Mouse (Mus musculus) small intestine, adult 2 months (tissue): ENCODE results near the gene Lamb3. TPM values are rescaled to one million over a fixed set of nuclear protein-coding genes. Genes with fewer than 3 reads are reported as not detected.

Source experiments
- H3K27ac ChIP-seq: fragments of 200-500 bp; 2 replicates; pipeline ENCODE4 v1.5.1; 2012; ENCODE audit warnings: low read depth, low read length, control low read depth, inconsistent platforms; ENCODE audit not compliant: insufficient read depth
- H3K27me3 ChIP-seq: fragments of 200-500 bp; 2 replicates; pipeline ENCODE4 v1.6.1; 2012; ENCODE audit warnings: mild to moderate bottlenecking, moderate library complexity, low read length, inconsistent platforms; ENCODE audit not compliant: control insufficient read depth, insufficient read depth
- H3K36me3 ChIP-seq: fragments of 200-500 bp; 2 replicates; pipeline ENCODE4 v1.6.1; 2012; ENCODE audit warnings: mild to moderate bottlenecking, low read length, control low read depth, inconsistent platforms; ENCODE audit not compliant: control insufficient read depth, insufficient read depth
- H3K4me1 ChIP-seq: fragments of 200-500 bp; 2 replicates; pipeline ENCODE4 v1.6.1; 2012; ENCODE audit warnings: low read length, inconsistent platforms, mixed read lengths; ENCODE audit not compliant: control insufficient read depth, insufficient read depth, insufficient read length
- H3K4me3 ChIP-seq: fragments of 200-500 bp; 2 replicates; pipeline ENCODE4 v1.5.1; 2012; ENCODE audit warnings: low read depth, mild to moderate bottlenecking, control low read depth, inconsistent platforms, low read length, moderate library complexity
- CTCF ChIP-seq: fragments of 200-500 bp; IDR thresholded peaks from 2 replicates; pipeline ENCODE4 v1.5.1; 2012; ENCODE audit warnings: low read depth, mild to moderate bottlenecking, control low read depth, inconsistent platforms, low read length, moderate library complexity, mixed read lengths; ENCODE audit not compliant: insufficient replicate concordance, insufficient read length; ENCODE audit errors: extremely low read depth
- POLR2A ChIP-seq: fragments of 200-500 bp; IDR thresholded peaks from 2 replicates; pipeline ENCODE4 v1.6.1; 2012; ENCODE audit warnings: low read depth, mild to moderate bottlenecking, control low read depth, inconsistent platforms, low read length, moderate library complexity
- WGBS: fragments of 180-500 bp; shearing (Covaris S2); methylation state at CpG from one replicate; pipeline ENCODE4 v1.1.7; 2018; 5-methylcytosine and 5-hydroxymethylcytosine counted together
- polyA plus RNA-seq: library from polyadenylated mRNA; depleted of rRNA; stranded (reverse); fragments of >200 nt; gene quantifications from 2 replicates; pipeline ENCODE4 v1.2.3, GENCODE M21; 2012; rRNA removed

Gene Lamb3
- 13.9 and 21.7 TPM in 2 replicates for polyA plus RNA-seq

DNA sequence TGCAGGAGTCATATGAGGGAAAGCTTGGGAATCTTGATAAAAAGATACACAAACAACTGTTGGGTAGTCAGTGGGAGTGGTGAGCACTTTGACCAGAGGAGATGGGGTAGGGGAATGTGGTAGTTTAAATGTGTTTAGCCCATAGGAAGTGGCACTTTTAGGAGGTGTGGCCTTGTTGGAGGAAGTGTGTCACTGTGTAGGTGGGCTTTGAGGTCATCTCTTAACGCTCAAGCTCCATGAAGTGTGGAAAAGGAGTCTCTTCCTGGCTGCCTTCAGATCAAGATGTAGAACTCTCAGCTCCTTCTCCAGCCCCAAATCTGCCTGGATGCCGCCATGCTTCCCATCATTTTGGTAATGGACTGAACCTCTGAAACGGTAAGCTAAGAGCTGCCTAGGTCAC lies at the start of gene Lamb3:
Lamb3 (plus strand) TSS at position 197 of the 400 bp plus-strand sequence.
- Histone ChIP-seq H3K27me3 (no peaks in the 10 kb centered on the region), H3K4me3 (no peak within 1 kb of the TSS), H3K4me1 (peaks cover 3% of the 10 kb centered on the region; the same call in 1 of the 2 replicates), H3K36me3 (no peaks in the 10 kb centered on the region), H3K27ac (no peak within 1 kb of the TSS; the same call in 1 of the 2 replicates)
- TF ChIP-seq CTCF (no peak), POLR2A (no peak)
- WGBS: 78% methylated on average over 3 of the region's 3 CpGs

DNA sequence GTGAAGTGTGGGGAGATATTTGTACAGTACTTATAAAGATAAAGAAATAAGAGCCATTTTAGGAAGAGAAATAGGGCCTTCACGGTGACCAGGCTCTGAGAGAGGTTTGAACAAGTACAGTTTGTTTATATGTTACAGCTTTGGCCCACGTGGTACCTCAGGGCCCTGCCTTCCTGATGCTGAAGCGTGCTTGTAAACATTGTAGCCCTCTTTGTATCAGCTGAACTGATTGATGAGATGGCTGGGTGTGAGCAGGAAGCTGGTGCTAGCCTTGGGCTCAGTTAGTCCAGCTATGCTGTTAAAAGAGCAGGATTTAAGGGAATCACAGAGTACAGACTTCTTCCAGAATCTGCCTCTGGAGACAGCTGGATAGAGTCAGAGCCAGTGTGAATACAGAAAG lies 48.3 kb upstream of the Lamb3 start:
- peak overlapping the region; percentile 48 for H3K27ac ChIP-seq
- WGBS: 10% methylated on average over 3 of the region's 3 CpGs
- TF ChIP-seq POLR2A: no peak
- no peak for TF ChIP-seq CTCF
- H3K27me3 ChIP-seq: no peaks in the 10 kb centered on the region
- no peak overlapping the region for H3K4me3 ChIP-seq
- H3K36me3 ChIP-seq: peaks cover 25% of the 10 kb centered on the region
- peaks cover 26% of the 10 kb centered on the region for H3K4me1 ChIP-seq

DNA sequence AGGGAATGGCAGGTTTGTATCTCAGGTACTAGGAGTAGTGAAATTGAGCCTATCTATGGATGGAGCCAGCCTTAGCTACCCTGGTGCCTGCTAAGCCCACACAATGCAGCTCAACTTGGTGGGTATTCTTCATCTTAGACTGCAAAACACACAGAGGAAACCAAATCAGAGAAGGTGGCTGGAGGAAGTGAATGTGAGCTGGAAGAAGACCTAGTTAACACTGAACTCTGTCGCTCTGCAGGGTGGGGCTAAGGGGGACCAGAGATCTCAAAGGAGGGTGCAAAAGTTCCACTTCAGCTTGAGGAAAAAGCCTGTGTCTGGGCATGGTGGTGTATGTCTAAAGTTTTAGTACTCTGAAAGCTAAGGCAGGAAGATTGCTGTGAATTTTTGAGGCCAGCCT lies 47.9 kb upstream of the Lamb3 start:
- H3K27ac ChIP-seq: peak overlapping the region; percentile 48
- H3K4me3 ChIP-seq: no peak overlapping the region
- H3K36me3 ChIP-seq: peaks cover 25% of the 10 kb centered on the region
- TF ChIP-seq CTCF (no peak), POLR2A (no peak)
- WGBS: 18% methylated on average over 1 of the region's 1 CpGs
- H3K4me1 ChIP-seq: peaks cover 26% of the 10 kb centered on the region
- H3K27me3 ChIP-seq: no peaks in the 10 kb centered on the region

DNA sequence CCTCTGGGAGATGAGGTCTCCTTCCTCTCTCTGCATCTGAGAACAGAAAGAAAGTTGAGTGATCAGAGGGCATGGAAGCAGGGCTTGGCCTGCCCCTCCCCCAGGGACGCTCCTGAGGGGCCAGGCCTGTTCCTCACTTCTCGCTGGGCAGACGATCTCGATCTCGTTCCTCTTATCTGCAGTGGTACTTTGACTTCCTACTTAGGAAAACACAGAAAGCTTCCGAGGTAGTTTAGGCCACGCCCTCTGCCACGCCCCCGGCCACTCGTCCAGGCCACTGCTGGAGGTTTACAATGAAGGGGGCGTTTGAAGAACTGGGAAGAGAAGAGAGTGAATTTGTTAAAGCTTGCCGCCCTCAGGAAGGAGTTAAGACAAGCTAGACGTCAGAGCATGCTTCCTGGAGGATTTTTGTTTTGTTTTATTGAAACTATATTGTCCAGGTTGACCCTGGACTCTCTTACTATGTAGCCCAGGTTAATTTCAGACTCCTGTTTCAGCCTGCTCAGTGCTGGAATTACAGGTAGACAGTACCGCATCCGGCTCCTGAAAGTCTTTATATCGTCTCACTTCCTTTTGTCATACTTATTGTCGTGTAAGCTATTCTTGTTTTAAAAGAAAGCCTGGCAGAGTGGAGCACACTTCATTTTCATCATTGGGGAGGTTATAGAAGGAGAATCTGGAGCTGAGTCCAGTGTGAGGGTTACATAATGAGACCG lies 47.0 kb upstream of the Lamb3 start:
- H3K27ac ChIP-seq: peak overlapping the region; percentile 48
- TF ChIP-seq POLR2A (no peak), CTCF (no peak)
- peak overlapping the region; percentile 33 for H3K4me3 ChIP-seq
- H3K27me3 ChIP-seq: no peaks in the 10 kb centered on the region
- whole genome bisulfite sequencing: 18% methylated on average over 18 of the region's 18 CpGs
- peaks cover 25% of the 10 kb centered on the region for H3K36me3 ChIP-seq
- peaks cover 24% of the 10 kb centered on the region for H3K4me1 ChIP-seq

DNA sequence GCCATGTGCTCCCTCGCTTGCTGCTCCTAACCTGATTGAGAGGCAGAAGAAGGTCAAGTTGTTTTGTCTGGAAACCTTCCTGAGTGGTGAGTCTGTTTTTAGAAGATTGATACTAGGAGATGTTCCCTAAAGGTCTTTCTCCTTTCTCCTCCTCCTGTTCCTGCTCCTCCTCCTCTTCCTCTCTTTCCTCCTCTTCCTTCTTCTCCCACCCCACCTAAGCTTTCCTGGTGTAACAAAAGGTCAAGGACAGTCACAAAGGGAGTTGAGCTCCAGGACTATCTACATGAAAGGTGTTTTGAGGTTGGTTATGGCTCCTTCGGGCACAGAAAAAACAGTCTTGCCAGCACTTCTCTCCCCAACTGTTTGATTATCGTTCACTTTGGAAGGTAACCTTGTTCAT lies 39.8 kb upstream of the Lamb3 start, which contains the start of gene A130010J15Rik:
A130010J15Rik (plus strand) TSS at position 301 of the 400 bp plus-strand sequence.
- peaks cover 18% of the 10 kb centered on the region for H3K4me1 ChIP-seq
- WGBS: 81% methylated on average over 3 of the region's 3 CpGs
- H3K36me3 ChIP-seq: peaks cover 52% of the 10 kb centered on the region
- H3K27ac ChIP-seq: no peak within 1 kb of the TSS
- TF ChIP-seq CTCF (no peak), POLR2A (no peak)
- no peak within 1 kb of the TSS for H3K4me3 ChIP-seq
- no peaks in the 10 kb centered on the region for H3K27me3 ChIP-seq

DNA sequence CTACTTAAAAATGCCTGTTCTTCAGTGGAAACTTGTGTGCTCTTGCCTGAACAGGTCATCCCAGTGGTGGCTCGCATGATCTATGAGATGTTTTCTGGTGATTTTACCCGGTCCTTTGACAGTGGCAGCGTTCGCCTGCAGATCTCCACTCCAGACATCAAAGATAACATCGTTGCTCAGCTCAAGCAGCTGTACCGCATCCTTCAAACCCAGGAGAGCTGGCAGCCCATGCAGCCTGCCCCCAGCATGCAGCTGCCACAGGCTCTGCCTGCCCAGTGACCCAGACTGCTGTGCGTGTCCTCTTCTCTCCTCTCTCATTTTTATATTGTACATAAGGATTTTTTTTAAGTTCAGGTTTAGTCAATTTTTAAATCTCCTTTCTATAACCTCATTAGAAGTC lies 38.3 kb upstream of the Lamb3 start:
- Histone ChIP-seq H3K27me3 (no peaks in the 10 kb centered on the region), H3K4me3 (no peak overlapping the region), H3K36me3 (peaks cover 43% of the 10 kb centered on the region), H3K4me1 (peaks cover 19% of the 10 kb centered on the region), H3K27ac (peak overlapping the region; percentile 66)
- 57% methylated on average over 7 of the region's 7 CpGs for WGBS
- no peak for TF ChIP-seq POLR2A
- TF ChIP-seq CTCF: no peak

DNA sequence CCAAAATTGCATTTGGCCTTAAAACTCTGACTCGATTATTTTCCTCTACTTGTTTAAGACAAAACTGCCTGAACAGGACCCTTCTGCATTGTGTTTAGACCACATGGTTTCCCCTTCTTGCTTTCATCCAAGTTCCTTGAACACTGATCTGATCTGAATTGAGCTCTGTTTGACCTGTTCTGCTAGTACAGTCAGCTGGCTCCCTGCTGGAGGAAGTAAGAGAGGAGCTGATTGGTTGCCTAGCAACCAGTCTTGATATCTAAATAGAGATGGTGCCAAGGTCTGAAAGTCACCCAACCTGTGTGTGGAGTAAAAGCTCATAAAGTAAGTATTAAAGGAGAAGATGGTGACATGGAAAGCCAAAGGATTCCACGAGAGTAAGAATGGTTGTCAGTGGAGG lies 37.6 kb upstream of the Lamb3 start:
- Histone ChIP-seq H3K27me3 (no peaks in the 10 kb centered on the region), H3K4me1 (peaks cover 22% of the 10 kb centered on the region), H3K36me3 (peaks cover 43% of the 10 kb centered on the region), H3K27ac (peak overlapping the region; percentile 84), H3K4me3 (no peak overlapping the region)
- TF ChIP-seq CTCF (no peak), POLR2A (no peak)
- WGBS: 18% methylated on average over 2 of the region's 2 CpGs
